Mouse (Mus musculus) cerebellum, adult 2 months (tissue): Measurements from ENCODE around the gene Nos1.

Experiments
- CTCF ChIP-seq: fragments of 200-500 bp; IDR thresholded peaks from 2 replicates; pipeline ENCODE4 v1.5.1; 2011; ENCODE audit warnings: low read depth, mild to moderate bottlenecking, control low read depth, low read length, moderate library complexity, borderline replicate concordance; ENCODE audit not compliant: insufficient read depth
- POLR2A ChIP-seq: fragments of 200-500 bp; IDR thresholded peaks from 2 replicates; pipeline ENCODE4 v1.6.1; 2011; ENCODE audit warnings: low read length, control low read depth, borderline replicate concordance; ENCODE audit not compliant: insufficient read depth

GRCm38 (mm10) chr5:117840203-117840602 lies 59.4 kb downstream of the Nos1 start:
- TF ChIP-seq CTCF (no peak), POLR2A (no peak)
